Mouse (Mus musculus): Measurements from ENCODE around the gene Actr3.
"Not testable (repeated sequence)": the region's sequence is repeated elsewhere in the genome, so short reads cannot be mapped to it uniquely, and the experiment has no call there.

The Actr3 gene

DNA sequence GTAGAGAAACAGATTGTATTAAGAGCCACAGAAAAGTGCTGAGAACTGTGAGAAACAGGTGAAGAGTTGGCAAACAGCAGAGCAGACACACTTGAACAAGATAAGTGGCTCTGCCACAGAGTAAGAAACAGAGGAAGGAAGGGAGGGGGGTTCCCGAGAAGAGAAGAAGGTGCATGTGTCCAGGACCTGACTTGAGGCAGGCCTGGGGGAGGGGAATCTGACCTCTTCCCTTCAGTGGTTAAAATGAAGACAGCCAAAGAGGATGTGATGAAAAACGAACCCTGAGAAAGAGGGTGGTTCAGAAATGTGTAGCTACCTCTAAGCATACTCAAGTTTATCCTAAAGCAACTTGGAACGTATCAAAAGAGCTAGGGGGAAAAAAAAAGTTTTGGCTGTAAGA, 2.4 kb upstream of the Actr3 start:
- no peak for DNase-seq (ENCODE audit: low spot score)

DNA sequence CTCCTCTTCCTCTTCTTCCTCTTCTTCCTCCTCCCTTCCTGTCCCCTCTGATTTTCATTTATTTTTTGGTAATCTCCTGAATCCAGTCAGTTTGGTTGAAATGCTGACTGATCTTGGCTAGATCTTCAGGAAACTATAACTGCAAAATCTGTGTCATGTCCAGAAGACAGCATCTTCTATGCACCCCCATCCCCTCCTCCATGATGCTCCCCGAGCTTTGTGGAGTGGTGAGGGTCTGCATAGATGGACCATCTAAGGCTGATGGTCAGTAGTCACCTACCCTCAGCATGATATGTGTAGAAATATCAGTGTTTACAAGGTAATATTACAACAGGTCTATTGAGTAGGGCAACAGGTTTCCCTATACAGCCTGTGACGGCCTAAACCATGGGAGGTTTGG, 1.6 kb upstream of the Actr3 start:
- no peak for DNase-seq (ENCODE audit: low spot score)

DNA sequence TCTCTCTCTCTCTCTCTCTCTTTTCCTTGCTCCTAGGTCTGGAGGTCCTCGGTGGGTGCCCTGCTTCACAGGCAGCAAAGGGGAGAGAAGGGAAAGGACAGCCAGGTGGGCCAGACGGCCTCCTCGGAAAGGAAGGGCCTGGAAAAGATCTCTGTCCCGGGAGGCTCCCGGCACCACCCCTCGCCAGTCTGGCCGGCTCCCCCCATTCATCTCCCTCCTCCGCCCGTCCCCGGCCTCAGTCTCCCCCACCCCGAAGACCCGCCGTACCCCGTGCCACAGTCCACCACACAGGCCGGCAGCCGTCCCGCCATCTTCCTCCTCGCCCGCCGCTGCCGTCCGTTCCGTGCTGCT, 534 bp downstream of the Actr3 start:
- DNase-seq (ENCODE audit: low spot score) = no peak

DNA sequence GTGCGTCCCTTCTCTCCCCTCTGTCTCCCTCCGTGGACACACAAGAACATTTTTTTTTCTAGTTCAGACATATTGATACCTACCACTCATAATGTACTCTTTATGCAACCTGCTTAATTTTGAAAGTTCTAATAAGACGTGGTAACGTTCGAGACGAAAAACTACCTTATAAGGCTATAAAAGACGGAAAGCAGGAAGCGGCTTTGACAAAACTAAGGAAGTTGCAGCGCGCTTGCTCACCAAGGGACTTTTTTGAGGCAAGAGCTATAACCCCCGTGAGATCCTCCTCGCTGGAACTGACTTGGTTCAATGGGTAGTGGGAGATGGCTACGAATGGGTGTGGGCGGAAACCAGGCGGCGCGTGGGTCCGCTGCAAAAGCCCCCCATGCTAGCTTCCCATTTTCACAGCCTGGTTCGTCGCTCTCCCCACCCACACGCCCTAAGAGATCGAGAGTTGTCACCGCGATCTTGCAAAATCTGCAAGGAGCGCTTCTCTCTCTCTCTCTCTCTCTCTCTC, 984 bp downstream of the Actr3 start:
- DNase-seq (ENCODE audit: low spot score) = peak; percentile 44

DNA sequence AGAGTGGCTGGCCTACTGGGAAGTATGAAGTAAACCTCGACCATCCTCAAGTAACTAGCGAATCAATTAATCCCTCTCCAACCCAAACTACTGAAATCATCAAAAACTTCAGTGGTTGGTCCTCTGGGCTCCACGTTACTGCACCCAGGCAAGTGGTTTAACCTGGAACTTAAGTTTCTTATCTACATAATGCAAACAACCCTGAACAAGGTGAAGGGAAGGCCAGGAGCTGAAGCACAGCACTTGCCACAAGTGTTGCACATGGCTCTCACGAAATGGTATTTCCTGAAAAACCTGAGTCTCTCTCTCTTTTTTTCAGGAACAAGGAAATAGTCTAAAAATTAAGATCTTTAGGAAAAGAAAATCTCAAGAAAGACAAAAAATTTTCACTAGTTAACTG, 4.2 kb downstream of the Actr3 start:
- DNase-seq (ENCODE audit: low spot score) = no peak

DNA sequence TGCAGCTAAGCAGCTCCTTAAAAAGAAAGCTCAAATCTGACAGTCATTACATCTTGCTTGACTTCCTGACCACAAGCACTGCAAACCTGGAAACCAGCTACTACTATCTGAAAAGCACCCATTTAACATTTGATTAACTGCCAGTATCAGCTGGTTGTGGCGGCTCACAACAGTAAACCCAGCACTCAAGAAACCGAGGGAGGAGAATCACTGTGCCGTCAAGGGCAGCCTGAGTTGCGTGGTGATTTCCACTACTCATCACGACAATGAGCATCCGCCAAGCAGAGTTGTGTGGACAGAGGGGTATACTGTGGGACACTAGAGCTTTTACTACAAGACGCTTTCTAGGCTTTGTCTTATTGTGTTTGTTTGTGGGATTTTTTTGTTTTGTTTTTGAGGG, 4.8 kb downstream of the Actr3 start:
- DNase-seq (ENCODE audit: low spot score) = no peak

DNA sequence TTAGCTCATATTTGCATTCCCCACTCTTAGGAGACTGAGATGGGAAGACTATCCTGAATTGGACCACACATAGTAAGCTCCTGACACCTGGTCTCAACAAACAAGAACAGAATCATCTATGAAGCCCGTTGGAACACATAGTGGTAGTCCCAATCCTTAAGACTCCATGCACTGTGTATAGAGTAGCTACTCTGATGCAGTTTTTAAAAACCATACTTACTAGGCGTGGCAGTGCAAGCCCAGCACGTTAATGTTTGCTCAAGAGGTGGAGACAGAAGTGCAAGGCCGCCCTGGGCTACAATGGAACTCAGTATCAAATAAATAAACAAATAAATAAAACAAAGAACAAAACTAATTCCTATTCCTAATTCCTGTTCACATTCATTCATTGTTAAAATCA, 5.5 kb downstream of the Actr3 start:
- no peak for DNase-seq (ENCODE audit: low spot score)

DNA sequence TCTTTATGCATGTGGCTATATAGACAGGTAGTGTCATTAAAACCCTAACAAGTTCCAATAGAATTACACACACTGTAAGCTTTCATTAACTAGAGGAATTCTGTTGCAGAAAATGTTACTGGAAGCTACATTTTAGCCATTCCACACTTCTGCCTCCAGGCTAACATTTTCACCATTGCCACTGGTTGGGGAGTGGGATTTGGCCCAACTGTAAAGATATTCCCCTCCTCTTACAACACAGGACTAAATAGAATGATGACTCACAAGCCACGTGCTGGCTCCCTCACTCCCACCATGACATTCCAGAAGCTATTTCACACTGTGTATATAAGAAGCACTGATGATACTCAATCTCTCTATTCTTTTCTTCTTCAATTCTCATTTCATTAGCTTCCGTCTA, 7.2 kb downstream of the Actr3 start:
- DNase-seq (ENCODE audit: low spot score) = no peak

DNA sequence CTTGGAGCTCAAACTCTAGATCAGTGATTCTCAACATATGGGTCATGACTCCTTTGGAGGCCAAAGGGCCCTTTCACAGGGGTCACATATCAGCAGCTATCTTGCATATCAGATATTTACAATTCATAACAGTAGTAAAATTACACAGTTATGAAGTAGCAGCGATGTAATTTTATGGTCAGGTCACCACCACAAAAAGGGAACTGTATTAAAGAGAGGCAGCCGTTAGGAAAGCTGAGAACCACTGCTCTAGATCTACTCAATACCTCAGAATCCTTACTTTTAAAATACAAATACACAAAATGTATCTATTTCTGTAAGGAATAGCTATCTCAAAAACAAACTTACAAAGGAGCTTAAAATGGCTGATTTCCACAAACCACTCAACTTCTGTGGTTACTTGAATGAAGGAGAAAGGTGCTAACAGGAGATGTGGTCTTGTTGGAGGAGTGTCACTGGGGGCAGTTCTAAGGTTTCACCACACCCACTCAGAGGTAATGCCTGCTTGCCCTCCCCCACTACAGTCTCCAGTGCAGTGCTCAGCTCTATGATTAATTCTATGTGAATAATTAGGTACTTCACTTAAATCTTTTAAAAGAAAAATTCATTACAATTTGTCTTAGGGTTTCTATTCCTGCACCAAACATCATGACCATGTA, 9.0 kb downstream of the Actr3 start:
- DNase-seq (ENCODE audit: low spot score) = no peak

DNA sequence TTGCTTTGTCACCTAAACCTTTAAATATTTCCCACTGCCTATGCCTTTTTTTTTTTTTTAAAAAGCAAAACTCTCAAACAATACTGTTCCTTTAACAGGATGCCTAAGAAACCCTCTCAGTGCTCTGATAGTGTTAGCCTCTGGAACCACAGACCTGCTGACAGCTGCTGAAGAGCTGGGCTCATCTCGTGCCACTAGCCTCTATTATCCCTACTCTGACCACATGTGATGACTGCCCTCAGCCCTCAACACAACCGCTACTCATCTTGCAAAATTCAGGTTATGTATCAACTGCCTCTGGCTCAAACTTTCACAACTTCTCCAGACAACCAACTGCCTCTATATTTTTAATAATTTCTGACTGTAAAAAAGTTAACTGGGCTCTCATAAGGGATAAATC, 15.6 kb downstream of the Actr3 start:
- DNase-seq (ENCODE audit: low spot score) = no peak

DNA sequence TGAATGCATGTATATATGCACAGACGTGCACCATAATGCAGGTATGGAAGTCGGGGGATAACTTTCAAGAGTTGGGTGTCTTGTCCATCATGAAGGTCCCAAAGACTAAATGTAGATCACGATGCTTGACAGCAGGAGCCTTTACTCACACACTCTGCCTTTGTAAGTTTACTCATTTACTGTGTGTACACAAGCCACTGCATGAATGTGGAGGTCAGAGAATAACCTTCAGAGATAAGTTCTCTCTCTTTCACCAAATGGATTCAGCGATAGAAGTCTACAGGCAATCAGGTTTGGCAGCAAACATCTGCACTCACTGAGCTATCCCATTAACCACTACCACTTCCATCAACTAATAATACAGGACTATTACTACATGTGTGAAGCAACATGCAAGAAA, 16.8 kb downstream of the Actr3 start:
- DNase-seq (ENCODE audit: low spot score) = no peak

DNA sequence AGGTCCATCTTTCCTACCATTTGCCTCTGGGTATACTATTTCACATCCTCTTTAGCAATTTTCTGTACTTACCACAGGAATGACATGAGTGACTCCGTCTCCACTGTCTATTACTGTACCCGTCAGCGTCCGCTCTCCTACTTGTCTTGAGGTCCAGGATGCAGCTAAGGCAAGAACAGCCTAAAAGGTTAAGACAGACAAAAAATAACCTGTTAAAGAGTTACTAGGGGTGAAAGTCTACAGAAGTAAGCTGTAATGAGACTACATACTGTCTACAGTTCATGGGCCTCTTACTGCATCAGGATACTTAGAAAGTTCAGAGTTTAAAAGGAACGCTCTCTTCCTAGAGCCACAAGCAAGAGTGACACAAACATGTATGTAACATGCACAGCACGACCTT, 28.3 kb downstream of the Actr3 start:
- DNase-seq (ENCODE audit: low spot score) = no peak

DNA sequence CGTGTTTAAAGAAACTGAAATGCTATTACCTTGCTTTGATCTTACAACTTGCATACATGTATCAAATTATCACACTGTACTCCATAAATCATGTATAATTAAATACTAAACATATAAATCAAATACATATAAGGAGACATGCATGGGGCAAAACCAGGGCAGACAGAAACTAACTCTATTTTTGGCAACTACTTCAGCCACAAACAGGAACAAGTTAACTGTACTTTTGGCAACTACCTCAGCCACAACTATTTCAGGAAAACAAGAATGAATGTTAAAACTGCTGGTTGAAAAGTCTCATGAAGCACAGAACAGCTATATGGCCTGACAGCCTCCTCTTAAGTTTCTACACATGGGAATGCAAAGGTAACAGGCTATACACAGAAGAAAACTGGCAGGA, 40.1 kb downstream of the Actr3 start:
- no peak for DNase-seq (ENCODE audit: low spot score)

DNA sequence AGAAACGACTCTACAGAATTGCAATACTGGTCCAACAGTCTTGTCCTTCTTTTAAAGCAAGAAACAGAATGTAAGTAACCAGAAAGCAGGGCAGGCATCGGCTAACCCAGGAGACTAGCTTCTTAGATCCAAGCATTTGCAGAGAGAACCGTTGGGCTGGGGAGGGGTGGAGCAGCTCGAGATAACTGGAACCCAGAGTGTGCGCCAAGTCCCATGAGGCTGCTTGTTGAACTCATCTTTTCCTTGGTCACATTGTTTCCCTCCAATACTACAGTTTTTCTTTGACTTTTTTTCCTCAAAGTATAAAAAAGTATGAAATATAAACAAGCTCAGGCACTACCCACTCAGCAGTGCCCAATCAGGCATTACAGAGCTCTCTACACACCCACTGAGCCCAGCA, 42.2 kb downstream of the Actr3 start:
- DNase-seq (ENCODE audit: low spot score) = not testable (repeated sequence)

DNA sequence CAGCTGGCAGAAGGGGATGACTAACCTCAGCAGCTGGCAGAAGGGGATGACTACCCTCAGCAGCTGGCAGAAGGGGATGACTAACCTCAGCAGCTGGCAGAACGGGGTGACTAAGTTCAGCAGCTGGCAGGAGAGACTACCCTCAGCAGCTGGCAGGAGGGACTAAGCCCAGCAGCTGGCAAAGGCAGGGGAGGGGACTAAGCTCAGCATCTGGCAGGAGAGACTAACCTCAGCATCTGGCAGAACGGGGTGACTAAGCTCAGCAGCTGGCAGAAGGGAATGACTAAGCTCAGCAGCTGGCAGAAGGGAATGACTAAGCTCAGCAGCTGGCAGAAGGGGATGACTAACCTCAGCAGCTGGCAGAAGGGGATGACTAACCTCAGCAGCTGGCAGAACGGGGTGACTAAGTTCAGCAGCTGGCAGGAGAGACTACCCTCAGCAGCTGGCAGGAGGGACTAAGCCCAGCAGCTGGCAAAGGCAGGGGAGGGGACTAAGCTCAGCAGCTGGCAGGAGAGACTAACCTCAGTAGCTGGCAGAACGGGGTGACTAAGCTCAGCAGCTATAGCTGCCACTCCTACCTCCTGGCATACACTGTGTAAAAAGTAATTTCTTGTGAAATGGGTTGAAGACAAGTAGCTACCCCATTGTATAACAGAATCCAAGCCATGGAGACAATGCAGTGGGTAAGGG, 45.3 kb downstream of the Actr3 start:
- DNase-seq (ENCODE audit: low spot score) = not testable (repeated sequence)

DNA sequence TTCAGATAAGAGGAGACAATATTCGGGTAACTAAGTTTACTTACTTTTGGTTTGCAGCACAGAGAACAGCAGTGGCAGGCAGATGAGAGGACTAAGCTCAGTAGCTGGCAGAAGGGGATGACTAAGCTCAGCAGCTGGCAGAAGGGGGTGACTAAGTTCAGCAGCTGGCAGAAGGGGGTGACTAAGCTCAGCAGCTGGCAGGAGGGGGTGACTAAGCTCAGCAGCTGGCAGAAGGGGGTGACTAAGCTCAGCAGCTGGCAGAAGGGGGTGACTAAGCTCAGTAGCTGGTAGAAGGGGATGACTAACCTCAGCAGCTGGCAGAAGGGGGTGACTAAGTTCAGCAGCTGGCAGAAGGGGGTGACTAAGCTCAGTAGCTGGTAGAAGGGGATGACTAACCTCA, 45.9 kb downstream of the Actr3 start:
- not testable (repeated sequence) for DNase-seq (ENCODE audit: low spot score)

DNA sequence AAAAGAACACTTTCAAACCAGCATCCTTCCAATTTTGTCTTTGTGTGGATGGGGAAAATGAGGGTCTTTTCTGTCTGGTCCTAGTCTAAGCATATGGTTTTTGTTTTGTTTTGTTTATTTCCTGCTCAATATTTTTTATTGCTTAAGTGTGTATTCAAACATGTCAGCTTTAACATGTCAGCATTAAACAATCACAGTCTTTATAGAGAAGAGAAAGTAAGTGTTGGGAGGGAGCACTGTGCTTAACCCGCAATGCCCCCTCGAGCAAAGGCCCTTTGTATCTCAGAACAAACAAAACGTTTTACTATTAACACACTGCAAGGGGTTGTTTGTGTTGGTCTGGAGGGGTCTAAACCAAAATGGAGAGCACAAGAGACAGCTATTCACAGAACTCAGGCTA, 47.2 kb downstream of the Actr3 start:
- DNase-seq (ENCODE audit: low spot score) = no peak

DNA sequence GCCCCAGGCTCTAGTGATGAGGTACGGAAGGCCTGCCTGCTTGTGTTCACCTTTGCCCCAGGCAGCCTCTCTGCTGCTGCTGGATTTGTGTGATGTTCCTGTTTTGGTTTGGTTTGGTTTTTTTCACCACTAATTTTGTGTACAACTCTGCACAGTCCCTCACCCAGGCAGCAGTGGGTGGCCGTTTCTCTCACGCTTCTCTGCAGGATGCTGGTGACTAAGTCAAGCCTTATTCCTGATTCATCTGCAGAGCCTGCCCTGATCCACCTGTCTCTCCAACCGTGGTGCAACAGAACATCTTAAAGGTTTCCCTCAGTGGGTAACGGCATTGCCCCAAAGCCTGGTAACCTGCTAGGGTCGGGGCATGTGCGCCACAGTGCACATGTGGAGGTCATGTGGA, 49.3 kb downstream of the Actr3 start:
- no peak for DNase-seq (ENCODE audit: low spot score)

DNA sequence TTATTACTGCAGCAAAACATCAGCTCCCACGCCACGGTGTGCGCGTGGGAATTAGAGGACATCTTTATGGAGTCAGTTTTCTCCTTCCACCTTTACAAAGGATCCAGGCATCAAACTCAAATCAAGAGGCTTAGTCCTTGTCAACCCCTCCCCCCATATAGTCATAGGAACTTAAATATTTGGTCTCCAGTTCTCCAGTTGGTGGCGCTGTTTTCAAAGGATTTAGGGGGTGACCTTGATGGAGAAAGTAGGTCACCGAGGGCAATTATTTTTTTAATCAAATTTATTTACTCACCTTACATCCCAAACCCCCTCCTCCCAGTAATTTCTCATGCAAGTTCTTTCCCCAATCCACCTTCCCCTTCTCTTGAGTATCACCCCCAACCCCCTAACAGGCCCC, 52.9 kb downstream of the Actr3 start:
- DNase-seq (ENCODE audit: low spot score) = no peak

DNA sequence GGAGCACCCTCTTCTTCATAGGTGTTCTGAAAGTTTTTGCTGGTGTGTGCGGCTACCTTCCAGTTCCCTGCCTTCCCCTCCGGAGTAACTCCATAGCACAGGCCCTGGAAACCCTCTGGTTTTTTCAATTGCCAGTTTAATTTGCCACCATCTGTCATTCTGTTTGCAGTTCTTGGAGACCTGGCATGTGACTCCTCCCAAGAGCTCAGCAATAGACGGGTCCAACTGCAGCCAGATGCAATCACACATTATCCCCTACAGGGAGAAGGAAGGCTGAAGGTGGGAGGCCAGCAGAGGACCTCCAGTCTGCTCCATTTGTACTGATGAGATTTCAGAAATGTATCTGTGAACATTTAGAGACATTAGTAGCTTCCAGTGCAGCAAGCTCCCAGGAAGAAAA, 56.6 kb downstream of the Actr3 start:
- peak; percentile 45 for DNase-seq (ENCODE audit: low spot score)

DNA sequence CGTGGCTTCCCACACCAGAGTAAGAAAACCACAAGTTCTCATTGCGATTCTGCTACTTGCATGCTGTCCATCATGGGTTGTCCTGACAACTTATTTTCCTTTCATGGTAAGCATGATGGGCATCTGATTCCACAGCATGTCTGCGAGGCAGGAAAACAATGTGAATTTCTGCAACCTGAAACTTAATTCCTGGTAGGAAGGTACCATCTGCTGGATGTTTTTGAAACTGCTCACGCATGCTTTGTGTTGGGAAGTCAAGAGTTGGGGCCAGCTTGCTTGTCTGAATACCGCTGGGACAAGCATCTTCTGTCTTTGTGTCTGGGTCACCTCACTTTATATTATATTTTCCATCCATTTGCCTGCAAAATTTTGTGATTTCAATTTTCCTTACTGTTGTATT, 62.7 kb downstream of the Actr3 start:
- DNase-seq (ENCODE audit: low spot score) = no peak

DNA sequence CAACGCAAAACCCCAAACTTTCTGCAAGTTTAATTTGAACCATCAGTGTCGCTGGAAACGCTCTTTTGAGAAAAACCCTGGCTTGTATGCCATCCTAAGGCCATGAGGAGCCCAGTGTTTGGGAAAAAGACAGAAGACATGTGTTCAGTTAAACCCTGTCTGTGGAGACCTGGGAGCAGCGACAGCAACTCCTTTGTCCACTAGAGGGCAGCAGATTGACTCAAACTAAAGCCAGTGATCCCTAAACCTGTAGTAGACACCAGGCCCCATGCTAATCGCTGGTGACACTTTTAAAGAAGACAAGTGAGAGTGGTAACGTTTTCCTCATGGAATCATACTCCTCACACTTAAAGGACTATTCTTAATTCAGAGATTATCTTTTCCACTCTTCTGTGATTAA, 64.7 kb downstream of the Actr3 start:
- DNase-seq (ENCODE audit: low spot score) = no peak

DNA sequence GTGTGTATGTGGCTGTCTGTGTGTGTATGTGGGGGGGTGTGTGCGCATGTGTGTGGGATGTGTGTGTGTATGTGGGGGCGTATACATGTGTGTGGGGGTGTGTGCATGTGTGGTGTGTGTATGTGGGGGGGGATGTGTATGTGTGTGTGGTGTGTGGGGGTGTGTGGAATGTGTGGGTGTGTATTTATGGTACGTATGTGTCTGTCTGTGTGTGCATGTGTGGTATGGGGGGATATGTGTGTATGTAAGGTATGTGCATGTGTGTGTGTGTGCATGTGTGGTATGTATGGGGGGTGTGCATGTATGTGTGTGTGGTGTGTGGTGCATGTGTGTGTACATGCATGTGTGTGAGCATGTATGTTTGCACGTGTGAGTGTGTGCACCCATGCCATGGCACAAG, 70.0 kb downstream of the Actr3 start:
- no peak for DNase-seq (ENCODE audit: low spot score)

DNA sequence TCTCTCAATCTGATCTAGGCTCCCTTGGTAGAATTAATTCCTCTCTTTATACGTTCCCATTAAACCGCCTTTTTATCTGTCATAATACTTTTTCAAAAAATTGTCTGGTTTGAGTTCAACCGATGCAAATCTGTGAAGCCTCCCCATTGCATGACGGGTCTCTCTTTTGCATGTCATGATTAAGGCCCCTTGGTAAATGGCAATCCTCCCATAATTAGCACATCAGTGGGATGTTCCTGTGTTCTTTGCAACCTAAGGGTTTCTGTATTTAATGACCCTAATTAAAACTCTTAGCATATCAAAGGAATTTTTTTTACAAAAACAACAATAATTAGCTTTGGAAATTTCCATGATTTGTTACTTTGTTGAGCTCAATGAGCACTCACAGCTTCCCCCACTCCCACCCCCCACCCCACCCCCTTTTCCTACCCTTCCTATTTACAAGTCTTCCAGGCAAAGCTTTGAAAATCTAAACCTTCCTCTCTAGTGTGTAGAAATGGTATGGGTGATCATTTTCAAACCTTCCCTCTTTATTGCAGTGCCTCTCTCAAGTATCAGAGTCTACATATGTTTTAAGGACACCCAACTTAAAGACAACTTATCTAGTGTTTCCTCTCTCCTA, 84.0 kb downstream of the Actr3 start:
- DNase-seq (ENCODE audit: low spot score) = no peak
